Mouse (Mus musculus) yolk sac, embryonic 10.5 days (tissue): Measurements from ENCODE around the gene Kcnk15.

Experiments
- DNase-seq: peaks from one replicate; pipeline ENCODE4 v3.0.0-alpha.2; 2017; ENCODE audit warnings: low spot score

Gene Kcnk15

DNA sequence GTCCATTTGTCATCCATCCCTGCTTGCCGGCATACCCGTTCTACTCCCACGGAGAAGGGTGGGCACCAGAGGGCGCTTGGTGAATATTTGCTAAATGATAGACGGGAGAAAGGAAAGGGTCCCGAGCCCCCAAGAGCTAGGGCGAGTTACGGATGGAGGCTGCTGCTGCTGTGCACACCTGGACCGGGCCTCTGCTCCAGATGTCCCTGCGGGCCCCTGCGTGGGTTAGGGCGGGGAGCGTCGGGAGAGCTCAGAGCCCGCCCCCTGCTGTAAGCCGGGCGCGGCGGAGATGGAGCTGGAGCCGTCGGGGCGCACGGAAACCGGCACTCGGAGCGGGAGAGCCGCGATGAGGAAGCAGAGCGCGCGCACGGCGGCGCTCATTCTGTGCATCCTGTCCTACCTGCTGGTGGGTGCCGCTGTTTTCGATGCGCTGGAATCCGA, at the start of gene Kcnk15:
Kcnk15 (plus strand) TSS at position 191 of the 441 bp plus-strand sequence.
- no peak for DNase-seq

DNA sequence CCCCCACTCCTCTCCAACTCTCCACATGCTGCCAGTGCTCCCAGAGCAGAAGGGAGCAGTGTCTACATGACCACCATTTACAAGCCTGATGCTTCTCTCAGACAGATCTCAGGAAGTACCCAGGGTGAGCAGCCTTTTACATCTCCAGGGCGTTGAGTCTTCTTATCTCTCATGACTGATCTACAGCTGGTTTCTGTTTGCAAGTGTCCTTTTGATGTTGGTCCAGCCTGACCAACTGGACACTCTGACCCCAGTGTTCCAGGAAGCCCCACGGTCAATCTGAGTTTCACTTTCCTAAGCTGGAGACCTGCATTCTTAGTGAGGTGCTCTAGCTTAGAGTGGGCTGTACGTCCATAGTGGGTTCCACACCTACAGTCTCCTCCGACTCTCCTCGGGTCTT, 49.6 kb upstream of the Kcnk15 start:
- DNase-seq = no peak

DNA sequence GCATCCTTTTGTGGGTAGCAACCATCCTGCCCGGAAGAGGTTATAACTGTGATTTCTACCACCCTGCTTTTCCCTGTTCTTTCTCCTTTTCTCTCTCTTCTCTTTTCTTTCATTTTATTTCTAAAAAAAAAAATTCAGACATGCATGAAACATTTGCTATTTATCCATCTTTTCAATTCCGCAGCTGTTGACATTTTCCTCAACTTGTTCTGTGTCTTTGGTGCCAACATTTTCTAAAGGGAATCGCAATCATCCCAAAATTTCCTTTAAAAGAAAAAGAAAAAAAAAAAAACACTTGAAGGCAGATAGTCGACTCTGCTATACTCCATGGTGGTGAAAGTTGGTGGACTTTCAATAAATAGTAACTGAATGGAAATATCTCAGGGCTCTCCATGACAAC, 44.3 kb upstream of the Kcnk15 start:
- DNase-seq = no peak

DNA sequence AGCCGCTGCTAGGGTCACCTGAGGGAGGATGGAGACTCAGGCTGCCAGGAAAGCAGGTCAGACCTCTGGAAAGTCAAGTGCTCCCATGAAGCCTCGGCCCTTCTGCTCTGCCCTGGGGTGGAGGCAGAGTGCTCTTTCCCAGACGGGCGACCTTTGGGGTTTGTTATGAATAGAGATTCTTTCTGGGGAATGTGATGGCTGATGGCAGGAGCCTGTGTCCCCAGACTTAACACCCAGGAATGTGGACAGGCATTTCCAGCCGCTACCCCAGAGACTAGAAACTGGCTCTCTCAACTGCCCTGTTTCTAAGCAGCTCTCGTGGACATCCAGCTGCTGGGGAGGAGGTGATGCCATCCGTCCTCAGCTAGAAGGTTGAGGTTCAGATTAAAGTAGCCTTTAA, 43.7 kb upstream of the Kcnk15 start:
- no peak for DNase-seq

DNA sequence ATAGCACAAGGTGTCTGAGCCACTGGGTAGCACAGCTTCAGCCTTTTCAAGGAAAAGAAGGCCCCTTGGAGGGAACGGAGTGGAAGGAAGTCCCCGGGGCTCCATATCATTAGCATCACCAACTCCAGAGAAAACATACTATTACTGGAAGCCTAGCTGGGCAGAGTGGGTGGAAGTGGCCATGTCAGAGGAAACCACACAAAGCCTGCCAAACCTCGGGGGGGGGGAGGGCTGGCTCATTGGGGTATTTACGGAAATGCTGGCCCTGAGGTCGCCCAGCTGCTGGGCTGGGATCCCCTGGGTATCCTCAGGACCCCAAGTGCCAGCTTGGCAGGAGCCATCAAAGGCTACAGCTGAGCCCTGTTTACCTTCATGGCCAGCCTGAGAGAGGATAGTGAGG, 40.4 kb upstream of the Kcnk15 start:
- no peak for DNase-seq

DNA sequence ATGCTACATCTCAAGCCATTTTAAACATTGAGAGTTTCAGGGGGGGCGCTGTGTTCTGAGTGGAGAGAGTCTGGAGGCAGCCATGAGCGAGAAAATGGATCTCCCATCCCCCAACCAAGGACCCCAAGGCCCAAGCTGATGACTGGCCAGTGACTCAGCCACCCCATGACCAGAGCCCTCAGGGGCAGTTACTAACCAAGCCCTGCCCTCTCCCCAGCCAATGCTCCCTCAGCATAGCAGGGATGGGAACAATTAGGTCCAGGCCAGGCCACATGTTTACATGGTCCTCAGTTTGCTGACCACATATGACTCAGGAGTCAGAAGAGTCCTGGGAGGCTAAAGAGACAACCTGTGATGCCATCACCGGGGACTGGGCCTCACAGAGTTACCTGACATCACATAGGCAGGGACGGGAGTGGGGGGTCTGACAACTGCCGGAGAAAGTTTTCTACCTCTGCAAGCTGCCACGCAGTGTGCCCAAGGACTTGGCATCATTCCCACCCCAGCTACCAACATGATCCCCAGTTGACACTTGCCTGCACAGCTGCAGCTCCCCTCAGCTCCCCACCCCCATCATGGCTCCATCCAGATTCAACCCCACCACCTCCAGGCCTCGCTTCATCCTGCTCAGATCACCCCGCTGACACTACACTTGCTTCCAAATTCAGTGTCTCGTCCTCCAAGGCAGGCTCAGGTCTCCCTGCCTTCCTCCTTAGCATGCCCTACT, 38.5 kb upstream of the Kcnk15 start:
- no peak for DNase-seq

DNA sequence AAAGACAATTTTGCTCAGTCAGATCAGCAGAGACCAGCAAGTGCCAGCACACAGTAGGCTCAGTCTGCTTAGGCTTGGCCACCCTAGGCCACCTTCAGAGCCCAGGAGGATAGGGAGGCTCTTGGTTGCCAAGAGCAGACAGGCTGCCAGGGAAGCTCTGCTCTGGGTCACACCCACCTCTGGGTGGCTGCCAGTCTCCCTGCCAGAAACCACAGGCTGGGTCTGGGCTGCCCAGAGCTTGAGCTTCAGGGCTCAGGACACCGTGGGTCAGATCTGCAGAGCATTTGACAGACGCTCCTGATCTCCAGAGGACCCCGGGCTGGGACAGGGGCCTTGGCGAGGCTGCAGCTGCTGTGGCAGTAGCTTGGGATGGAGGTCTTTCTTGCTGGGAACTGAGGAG, 32.8 kb upstream of the Kcnk15 start, which contains the start of gene Ccn5:
Ccn5 (plus strand) TSS at position 255 of the 400 bp plus-strand sequence.
- DNase-seq = no peak

DNA sequence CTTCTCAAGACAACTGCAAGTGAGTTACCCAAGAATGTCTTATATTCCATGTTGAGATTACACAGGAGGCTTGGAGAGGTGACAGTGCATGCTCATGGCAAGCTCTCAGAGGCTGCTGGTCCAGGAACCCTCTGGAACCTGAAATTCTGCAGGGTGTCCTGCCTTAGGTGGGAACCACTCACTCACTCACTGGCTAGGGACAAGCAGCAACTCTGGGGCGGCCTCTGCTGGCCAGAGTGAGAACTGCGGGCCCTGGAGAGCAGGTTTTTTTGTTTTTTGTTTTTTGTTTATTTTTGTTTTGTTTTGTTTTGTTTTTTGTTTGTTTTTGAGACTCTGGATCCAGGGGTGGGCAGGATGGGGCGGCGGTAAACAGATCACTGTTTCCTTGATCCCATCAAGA, 30.2 kb upstream of the Kcnk15 start:
- peak; percentile 17 for DNase-seq

DNA sequence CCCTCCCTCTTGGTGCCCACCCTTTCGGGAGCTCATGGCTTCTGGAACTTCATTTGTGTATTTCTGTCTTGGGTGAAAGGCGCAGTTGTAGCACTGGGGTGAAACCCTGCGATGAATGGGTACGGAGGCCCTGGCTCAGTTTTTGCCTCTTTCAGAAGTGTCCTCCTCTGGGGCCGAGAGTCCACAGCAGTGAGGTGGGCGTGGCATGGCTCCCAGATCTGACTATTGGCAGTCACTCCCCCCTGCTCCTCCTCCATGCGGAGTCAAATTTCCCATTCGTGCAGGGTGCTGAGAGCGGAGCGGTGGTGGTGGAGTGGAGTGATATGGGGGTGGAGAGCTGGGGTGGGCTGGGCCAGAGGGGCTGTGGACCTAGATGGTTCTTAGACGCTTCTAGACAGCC, 29.7 kb upstream of the Kcnk15 start:
- peak; percentile 46 for DNase-seq

DNA sequence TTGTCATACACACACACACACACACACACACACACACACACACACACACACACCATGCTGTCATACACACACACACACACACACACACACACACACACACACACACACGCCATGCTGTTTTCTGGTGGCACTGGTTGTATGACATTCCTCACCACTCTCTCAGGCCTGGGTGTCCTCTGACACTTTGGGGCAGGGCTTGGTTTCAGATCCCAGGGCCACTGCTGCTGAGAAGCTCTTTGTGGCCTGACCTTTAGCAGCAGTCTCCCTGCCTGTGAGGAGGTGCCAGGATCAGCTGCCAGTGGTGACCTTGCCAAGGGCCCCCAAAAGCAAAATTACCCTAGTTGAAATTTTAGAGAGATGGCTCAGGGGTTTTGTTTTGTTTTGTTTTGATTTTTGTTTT, 27.6 kb upstream of the Kcnk15 start:
- DNase-seq = no peak

DNA sequence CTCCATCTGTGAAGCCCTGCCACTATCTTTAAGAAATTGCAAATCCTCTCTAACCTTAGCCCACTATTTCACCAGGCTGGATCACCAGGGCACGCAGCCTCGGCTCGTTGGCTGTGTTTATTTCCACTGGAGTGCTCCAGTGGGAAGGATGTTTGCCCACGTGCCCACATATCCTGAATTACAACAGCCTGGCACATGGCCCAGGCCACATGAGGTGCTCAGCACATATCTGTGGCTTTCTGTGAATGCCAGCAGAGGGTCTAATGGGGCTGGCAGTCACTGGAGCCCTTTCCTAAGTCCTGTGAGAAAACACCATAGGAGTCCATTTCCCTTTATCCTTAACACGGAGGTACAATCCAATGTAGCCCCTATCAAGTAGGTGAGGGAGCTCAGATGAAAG, 27.0 kb upstream of the Kcnk15 start:
- DNase-seq = no peak

DNA sequence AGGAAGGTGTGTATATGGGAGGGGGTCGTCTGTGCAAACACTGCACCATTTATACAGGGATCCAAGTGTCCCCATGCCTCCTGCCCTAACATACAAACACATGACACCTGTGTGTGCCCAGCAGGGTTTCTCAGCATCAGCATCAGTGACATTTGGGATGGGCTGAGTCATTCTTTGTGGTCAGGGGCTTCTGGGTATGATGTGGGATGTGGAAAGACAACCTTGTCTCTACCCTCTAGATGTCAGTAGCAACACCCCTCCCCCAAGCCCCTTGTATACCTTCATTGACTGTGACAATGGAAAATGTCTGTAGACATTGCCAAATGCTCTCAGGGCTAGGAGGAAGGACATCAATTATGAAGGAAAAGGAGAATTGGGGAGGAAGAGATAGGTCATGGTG, 22.3 kb upstream of the Kcnk15 start:
- DNase-seq = no peak

DNA sequence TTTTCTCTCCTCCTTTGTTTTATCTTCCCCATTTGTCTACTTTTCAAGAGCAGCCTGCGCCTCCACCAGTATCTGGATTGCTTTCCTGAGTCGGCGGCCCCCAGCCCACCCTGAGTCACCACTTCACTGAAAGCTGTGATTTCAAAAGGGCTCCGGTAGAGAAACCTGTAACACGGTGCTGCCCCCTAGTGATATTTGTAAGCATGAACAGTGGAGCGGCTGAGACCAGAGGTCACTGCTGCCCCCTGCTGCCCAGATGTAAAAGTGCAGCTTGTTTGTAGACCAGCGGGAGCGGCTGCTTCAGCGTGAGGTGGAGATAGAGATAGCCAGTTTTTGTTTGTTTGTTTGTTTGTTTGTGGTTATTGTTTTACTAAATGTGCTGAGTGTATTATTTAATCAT, 15.4 kb upstream of the Kcnk15 start:
- peak; percentile 21 for DNase-seq

DNA sequence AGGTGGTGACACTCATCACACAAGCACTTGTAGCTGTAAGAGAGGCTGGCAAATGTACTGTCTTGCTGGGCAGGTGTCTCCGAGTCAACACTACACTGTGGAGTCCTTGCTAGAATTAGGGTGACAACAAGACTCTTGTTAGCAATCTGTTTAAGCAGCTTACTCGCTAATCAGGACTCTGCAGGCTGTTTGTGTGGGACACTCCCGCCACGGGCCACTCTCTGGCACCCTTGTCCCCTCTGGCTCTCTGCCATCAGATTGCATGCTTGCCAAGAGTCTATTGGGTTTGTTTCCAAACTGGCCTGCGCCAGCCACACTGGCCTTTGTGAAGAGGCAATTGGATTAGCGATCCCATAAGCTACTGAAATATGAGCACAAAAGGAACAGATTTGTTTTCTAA, 13.9 kb upstream of the Kcnk15 start:
- no peak for DNase-seq

DNA sequence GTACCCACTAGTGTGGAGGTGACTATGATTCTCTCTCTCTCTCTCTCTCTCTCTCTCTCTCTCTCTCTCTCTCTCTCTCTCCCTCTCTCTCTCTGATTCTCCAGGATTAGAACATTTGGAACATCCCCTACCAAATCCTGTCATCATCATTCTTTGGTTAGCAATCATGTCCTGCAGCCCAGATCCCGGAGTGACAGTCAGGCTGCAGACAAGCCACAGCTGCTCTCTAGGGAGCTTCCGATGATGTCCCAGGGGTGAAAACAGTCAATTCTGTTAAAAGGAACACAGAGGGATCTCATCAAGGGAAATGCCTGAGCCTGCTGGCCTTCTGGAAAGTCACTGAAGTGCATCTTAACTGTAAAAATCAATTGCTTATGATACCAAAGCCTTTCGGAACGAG, 11.4 kb upstream of the Kcnk15 start:
- DNase-seq = no peak

DNA sequence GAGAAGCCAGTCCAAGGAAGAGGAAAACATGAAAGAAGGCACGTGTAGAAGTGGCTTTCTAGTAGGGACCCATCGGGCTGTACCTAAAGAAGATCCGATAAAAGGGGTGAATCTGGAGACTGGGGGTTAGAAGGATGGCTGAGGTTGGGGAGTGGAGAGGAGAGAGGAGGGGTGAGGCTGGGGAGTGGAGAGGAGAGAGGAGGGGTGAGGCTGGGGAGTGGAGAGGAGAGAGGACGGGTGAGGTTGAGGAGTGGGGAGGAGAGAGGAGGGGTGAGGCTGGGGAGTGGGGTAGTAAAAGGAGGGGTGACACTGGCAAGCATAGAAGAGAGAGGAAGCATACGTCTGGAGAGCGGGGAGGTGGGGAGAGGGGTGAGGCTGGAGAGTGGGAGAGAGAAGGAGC, 3.8 kb downstream of the Kcnk15 start:
- no peak for DNase-seq

DNA sequence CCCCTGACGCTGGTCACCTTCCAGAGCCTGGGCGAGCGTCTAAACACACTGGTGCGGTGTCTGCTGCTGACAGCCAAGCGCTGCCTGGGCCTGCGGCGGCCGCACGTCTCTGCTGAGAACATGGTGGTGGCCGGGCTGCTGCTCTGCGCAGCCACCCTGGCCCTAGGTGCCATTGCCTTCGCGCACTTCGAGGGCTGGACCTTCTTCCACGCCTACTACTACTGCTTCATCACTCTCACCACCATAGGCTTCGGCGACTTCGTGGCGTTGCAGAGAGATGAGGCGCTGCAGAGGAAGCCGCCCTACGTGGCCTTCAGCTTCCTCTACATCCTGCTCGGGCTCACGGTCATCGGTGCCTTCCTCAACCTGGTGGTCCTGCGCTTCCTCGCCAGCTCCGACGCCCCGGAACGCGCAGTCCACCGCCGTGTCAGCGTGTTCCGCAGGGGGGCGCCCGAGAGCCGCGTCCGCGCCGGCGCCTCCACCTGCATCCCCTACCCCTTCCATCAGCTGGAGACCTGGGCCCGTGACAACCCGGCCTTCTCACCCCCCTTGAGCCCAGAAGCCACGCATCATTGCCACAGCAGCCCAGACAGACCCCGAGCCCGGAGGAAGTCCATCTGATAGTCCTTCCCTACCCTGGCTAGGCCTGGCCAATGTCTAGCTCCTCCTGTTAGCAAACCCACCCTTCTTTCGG, 5.0 kb downstream of the Kcnk15 start:
- DNase-seq = no peak

DNA sequence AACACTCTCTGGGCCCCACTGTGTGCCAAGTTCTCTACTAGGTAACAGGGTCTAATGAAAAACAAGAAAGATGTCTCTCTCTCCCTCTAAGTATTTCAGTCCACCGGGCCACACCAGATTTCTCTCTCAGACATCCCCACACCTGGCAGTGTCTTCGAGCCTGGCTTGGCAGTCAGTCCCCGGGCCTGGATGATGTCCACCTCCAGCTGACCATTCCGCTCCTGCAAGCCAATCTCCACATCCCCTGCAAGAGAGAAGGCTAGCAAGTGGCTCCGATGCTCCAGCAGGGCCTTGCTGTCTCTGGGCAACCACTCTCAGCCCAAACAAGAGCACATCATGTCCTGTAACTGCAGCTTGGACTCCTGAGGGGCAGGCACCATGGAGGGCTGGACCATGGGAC, 11.9 kb downstream of the Kcnk15 start:
- no peak for DNase-seq

DNA sequence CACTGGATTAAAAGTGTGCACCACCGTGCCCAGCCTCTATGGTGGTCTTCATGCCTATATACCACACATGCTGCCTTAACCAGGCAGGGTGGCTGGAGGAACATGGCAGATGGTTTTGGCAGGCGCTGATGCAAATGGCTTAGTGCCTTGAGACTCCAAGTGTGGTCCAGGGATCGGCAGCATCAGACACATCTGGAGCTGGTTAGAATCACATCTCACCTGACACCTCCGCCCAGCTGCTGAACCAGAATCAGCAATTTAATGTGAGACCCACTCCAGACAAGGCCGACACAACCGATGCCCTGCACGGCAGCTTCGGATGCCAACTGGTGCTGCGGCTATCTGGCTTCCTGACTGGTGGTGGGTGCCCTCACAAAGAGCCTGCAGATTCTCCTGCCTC, 12.6 kb downstream of the Kcnk15 start:
- DNase-seq = no peak

DNA sequence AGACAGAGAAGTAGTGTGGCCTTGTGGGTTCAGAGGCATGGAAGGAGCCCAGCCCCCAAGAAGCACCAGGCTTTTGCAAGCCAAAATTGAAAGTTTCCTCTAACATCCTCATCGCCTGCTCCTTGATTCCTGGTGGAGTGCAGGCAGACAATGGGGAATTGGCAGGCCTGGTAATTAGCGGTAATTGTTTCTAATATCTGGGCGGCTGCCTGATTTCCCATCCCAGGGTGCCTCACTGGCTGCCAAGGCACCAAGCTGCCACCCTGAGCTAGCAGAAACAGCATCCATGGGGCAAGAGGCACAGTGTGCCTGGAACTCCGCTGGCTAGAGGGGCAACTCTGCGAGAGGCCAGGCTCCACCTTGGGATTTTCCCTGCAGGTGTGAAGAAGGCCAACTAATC, 16.3 kb downstream of the Kcnk15 start:
- no peak for DNase-seq

DNA sequence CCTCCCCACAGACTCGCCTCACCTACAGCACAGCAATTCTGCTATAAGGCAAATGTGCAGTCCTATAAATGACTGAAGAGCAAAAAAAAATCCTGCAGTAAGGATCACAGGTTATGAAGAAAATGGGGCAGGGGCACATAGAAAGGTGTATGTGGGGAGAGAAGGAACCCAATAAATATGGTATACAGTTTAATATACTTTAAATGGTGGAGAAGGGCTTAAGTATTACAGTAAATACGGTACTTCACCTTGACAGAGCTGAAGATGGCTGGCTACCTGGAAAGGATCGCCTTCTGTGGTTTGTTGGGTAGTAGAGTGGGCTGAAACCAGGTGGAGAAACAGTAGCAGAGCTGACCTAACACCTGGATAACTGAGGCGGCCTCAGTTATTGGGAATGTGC, 17.8 kb downstream of the Kcnk15 start:
- DNase-seq = no peak

DNA sequence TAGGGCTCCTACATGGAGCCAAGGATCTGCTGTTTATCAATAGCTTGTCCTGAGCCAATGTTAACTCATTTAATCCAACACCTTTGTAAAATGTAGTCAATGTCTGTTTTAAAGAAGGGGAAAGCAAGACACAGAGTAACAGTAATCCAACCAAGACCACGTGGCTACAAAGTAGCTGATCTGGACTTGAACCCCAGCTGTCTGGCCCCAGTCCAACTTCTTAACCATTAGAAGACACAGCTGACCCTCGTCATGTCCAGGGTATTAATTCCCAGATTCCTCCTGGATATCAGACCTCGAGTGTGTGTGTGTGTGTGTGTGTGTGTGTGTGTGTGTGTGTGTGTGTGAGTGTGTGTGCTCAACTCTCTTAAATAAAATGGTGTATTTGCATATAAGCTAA, 18.5 kb downstream of the Kcnk15 start:
- no peak for DNase-seq

DNA sequence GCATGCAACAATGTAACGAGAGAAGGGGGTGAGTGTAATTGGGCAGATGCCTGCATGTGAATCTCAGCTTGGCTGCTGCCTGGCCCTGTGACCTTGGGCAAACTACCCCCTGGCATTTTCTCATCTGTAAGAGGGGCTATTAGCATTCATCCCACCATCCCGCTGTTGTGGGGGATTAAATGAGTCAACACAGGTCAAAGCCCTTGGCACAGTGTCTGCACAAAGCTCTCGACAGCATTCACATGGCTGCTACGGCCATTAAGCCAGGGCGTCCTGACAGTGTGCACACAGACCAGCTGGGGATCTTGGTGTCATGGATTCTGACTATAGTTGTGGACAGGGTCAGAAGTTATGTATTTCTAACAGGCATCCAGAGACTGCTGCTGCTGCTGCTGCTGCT, 21.4 kb downstream of the Kcnk15 start:
- no peak for DNase-seq

DNA sequence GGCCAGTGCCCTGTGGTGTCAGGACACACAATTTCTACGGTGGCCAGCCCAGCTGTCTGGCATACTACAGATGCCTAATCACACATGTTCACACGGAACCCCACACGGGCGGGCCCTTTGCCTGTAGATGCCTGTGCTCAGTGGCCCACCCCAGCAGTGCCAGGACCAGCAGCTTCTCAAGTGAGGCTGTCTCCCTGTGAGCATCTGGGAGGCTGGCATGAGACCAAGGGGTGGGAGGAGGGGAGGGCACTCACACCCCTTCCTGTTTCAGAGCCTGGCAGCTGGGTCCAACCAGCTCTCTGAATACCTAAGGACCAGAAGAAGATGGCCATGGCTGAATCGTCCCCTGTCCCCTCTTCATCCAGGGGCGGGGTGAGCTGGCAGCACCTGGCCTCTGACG, 22.0 kb downstream of the Kcnk15 start:
- no peak for DNase-seq
